Mouse (Mus musculus) G1E (cell line): Measurements from ENCODE around the gene Trim9.

Source experiments
- CTCF ChIP-seq: IDR thresholded peaks from 2 replicates; pipeline ENCODE4 v1.5.1; 2012; ENCODE audit warnings: low read depth, low read length, inconsistent platforms, mixed read lengths
- GATA1 ChIP-seq: IDR thresholded peaks from 2 replicates; pipeline ENCODE4 v1.6.1; 2012; ENCODE audit warnings: borderline replicate concordance, low read length, inconsistent platforms, mixed read lengths
- GATA2 ChIP-seq: IDR thresholded peaks from 2 replicates; pipeline ENCODE4 v1.6.1; 2012; ENCODE audit warnings: low read depth, low read length, inconsistent platforms, borderline replicate concordance
- POLR2AphosphoS5 ChIP-seq: IDR thresholded peaks from 2 replicates; pipeline ENCODE4 v1.6.1; 2012; ENCODE audit warnings: low read depth, low read length, inconsistent platforms; ENCODE audit not compliant: insufficient replicate concordance
- TAL1 ChIP-seq: conservative IDR thresholded peaks from 2 replicates; pipeline ENCODE4 v1.6.1; 2012; ENCODE audit warnings: low read depth, low read length, inconsistent platforms, mixed read lengths

DNA sequence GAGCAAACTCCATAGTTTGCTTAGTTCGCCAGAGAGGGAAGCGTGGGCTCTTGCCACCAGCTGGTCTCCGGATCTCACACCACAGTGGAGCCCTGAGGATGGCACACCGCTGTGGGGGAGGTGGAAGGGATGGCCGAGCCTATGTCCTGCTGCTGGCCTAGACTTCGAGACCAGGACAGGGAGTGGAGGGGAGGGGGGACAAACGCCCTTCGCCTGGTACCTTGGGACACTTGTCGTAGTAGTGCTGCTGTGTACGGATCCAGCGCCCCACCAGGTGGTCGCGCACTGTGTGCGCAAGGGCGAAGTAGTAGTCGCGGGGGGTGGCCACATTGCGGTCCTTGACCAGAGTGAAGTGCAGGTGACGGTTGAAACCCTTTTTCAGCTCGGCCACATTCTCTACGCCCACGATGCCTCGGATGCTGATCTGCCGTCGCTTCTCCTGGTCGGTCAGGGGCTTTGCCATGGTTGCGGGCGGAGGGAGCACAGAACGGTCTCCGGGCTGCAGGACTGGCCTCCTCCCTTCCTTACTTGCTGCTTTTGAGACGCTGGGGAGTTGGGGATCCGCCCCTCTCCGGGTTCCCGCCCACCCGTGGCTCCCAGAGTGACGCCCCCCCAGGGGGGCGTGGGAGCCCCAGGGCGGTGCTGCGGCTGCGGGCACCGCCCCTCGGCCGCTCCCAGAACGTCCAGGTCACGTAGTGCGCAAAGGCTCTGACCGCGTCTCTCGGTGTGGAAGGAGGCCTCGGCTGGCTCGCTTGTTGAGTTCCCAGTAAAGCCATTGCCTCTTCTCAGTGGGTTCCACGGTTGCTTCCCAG is 120.1 kb downstream of the Trim9 start:
- TF ChIP-seq CTCF, result no peak
- TF ChIP-seq GATA1, result no peak
- TF ChIP-seq TAL1, result no peak
- no peak for TF ChIP-seq GATA2
- TF ChIP-seq POLR2AphosphoS5, result no peak
